10 mouse cellular contexts compared by ENCODE assay signal in the genomic region with DNA sequence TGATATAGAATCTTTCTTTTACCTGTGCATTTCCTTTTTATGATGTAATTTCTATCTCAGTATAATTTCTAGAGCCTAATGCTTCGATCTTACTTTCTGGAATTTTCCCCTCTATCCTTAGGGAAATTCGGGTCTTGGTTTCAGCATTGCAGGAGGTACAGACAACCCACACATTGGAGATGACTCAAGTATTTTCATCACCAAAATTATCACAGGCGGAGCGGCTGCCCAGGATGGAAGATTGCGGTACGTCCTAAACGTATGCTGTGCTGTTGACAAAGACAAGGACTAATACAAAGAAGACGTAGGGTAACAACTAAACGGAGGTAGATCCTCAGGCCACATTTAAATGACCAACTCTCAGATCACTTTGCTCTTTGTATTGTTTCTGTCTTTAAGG.
"Had no signal": no experiment of that assay in that cellular context is flagged by ENCODE, and none has a peak within 500 bp of the region (broad histone marks: within the 10 kb centered on the region; RNA-seq: fewer than 3 reads in every experiment).

No protein-coding gene starts in this region.

- DNase-seq: liver, postnatal 0 days; lung, adult 2 months; lung, postnatal 14 days; lung, postnatal 36 days; thymus, adult 18-20 months; thymus, postnatal 14 days; thymus, postnatal 36 days had no signal

- ATAC-seq: liver, postnatal 0 days; lung, postnatal 0 days; midbrain, embryonic 13.5 days; midbrain, embryonic 15.5 days had no signal
